Mouse (Mus musculus) naive thymus-derived CD4-positive, alpha-beta T cell, adult 2 months (primary cell): ENCODE results near the gene Epha4.

Experiments
- DNase-seq: peaks from one replicate; pipeline ENCODE4 v3.0.0-alpha.2; 2011; ENCODE audit warnings: low read depth

The Epha4 gene

GRCm38 (mm10) chr1:77484766-77485596, 29.9 kb downstream of the Epha4 start:
- no peak for DNase-seq

GRCm38 (mm10) chr1:77475808-77476413, 39.0 kb downstream of the Epha4 start:
- DNase-seq: no peak

- DNase-seq: no peak
Observed at GRCm38 (mm10) chr1:77473446-77474376, 41.2 kb downstream of the Epha4 start.

- no peak for DNase-seq
Observed at GRCm38 (mm10) chr1:77472566-77472965, 42.3 kb downstream of the Epha4 start.

- no peak for DNase-seq
Observed at GRCm38 (mm10) chr1:77471447-77471846, 43.4 kb downstream of the Epha4 start.

- DNase-seq: no peak
Observed at GRCm38 (mm10) chr1:77471037-77471436, 43.9 kb downstream of the Epha4 start.

- no peak for DNase-seq
Observed at GRCm38 (mm10) chr1:77468717-77469314, 46.1 kb downstream of the Epha4 start.

GRCm38 (mm10) chr1:77465524-77465923, 49.4 kb downstream of the Epha4 start:
- DNase-seq: no peak

GRCm38 (mm10) chr1:77464108-77464507, 50.8 kb downstream of the Epha4 start:
- no peak for DNase-seq

- DNase-seq: no peak
Observed at GRCm38 (mm10) chr1:77461877-77462615, 52.8 kb downstream of the Epha4 start.

- no peak for DNase-seq
Observed at GRCm38 (mm10) chr1:77460831-77461629, 53.9 kb downstream of the Epha4 start.

- no peak for DNase-seq
Observed at GRCm38 (mm10) chr1:77458751-77459385, 56.0 kb downstream of the Epha4 start.

GRCm38 (mm10) chr1:77457446-77457800, 57.5 kb downstream of the Epha4 start:
- no peak for DNase-seq

GRCm38 (mm10) chr1:77456695-77457445, 58.0 kb downstream of the Epha4 start:
- no peak for DNase-seq

GRCm38 (mm10) chr1:77453811-77454210, 61.1 kb downstream of the Epha4 start:
- no peak for DNase-seq

GRCm38 (mm10) chr1:77452721-77453120, 62.2 kb downstream of the Epha4 start:
- no peak for DNase-seq

- no peak for DNase-seq
Observed at GRCm38 (mm10) chr1:77451541-77451940, 63.3 kb downstream of the Epha4 start.

- DNase-seq: no peak
Observed at GRCm38 (mm10) chr1:77450201-77450600, 64.7 kb downstream of the Epha4 start.

- no peak for DNase-seq
Observed at GRCm38 (mm10) chr1:77447061-77447614, 67.8 kb downstream of the Epha4 start.
